Mouse (Mus musculus) testis, adult 2 months (tissue): ENCODE measurements around the gene Ercc6l2.

Experiments used
- CTCF ChIP-seq: fragments of 200-500 bp; IDR thresholded peaks from 2 replicates; pipeline ENCODE4 v1.5.1; 2012; ENCODE audit warnings: low read depth, mild to moderate bottlenecking, inconsistent platforms, low read length, moderate library complexity; ENCODE audit not compliant: control insufficient read depth, insufficient read depth, insufficient replicate concordance
- POLR2A ChIP-seq: fragments of 200-500 bp; IDR thresholded peaks from 2 replicates; pipeline ENCODE4 v1.6.1; 2012; ENCODE audit warnings: low read depth, mild to moderate bottlenecking, inconsistent platforms, low read length, moderate library complexity; ENCODE audit not compliant: control insufficient read depth

DNA sequence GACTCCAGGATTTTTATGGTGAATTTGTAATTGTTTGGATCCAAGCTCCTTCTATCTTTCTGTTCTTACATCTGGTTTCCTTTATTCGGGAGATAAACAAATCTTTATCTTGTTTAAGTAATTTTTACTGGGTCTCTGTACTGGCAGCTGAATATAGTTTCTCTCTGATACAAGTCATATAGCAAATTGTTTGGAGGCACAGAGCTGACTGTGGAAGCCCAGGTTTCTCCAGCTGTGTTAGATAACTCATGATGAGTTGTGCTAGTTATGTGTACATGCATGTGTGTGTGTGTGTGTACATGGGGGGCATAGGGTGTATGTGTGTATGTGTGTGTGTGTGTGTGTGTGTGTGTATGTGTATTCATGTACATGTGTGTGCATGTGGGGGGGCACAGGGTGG lies 125.2 kb downstream of the Ercc6l2 start:
- TF ChIP-seq POLR2A, result no peak
- no peak for TF ChIP-seq CTCF
